Mouse (Mus musculus): ENCODE data around the gene Sept8. TPM values are rescaled to one million over a fixed set of nuclear protein-coding genes. Genes with fewer than 3 reads are reported as not detected.

Gene Sept8
- polyA plus RNA-seq, 1 experiment from 2014 or later, result 16.5 TPM

DNA sequence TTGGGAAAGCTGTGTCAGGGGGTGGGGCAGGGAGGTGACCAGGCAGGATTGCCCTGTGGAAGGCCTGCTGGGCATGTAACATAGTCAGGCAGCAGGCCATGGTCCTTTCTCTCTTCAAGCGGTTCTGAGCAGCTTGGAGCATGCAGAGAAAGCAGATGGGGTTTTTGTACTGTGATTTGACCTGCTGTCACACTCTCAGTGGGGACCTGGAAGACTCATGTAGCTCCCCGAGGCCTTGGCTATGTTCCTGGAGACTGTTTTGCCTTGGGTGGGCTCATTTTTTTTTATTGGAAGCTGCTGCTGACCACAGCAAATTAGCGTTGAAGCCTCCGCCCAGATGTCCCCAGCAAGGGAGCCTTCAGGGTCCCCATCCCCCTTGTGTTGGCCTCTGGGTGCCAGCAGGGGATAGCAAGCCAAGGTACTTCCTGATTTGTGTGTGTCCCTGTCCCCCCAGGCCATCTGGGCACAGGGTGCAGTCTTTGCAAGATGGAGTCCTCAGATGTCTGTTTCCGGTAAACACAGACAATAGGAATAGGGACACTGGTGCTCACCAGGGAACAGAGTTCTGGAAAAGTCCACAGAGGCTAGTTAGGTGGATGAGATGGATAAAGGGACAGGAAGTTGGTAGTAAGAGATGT is 13.9 kb upstream of the Sept8 start:
- H3K4me3 ChIP-seq (ENCODE audit: low read depth, low read length), result no peak overlapping the region
- no peak for ATAC-seq (ENCODE audit: low read depth)
- 66% methylated on average over 5 of the region's 5 CpGs for WGBS (ENCODE audit: insufficient replicate concordance)

DNA sequence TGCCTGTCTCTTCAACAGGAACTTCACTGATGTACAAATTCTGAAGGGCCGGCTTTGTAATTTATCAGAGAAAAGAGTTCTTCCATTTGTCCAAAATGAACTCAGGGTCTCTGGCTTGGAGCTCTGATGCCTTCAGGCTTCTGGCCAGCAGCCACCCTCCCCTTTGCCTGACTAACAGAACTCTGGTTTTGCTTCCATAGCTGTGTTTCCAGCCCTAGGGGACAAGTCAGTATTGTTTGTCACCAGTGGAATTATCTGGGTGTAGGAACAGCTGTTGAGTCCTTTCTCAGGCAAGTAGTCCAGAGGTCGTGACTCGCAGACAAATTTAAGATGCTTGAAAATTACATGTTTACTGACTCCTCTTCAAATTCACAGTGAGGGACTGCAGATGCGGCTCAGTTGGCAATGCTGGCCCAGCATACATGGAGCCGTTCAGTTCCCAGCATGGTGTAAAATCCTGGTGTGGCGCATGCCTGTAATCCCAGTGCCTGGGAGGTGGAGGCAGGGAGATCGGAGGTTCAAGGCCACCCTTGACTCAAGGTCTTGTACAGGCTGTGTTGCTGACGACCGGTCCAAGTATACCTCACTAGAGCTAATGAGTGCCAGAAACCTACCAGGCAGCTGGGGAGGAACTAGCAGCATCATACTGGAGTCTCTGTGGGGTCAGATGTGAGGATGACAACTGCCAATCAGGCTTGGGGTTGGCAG is 11.8 kb upstream of the Sept8 start:
- no peaks in the 10 kb centered on the region for H3K9me3 ChIP-seq (replicated peaks; ENCODE audit: control insufficient read depth, low read length)
- no peaks in the 10 kb centered on the region for H3K4me1 ChIP-seq (ENCODE audit: control insufficient read depth, low read depth, low read length)
- 81% methylated on average over 9 of the region's 9 CpGs for WGBS (ENCODE audit: insufficient replicate concordance)
- H3K4me3 ChIP-seq (ENCODE audit: low read depth, low read length), result no peak overlapping the region
- no peak overlapping the region for H3K27ac ChIP-seq (ENCODE audit: low read length)
- no peak overlapping the region for H3K4me2 ChIP-seq (ENCODE audit: low read depth, low read length)
- no peaks in the 10 kb centered on the region for H3K36me3 ChIP-seq (ENCODE audit: control insufficient read depth, insufficient read depth)
- no peaks in the 10 kb centered on the region for H3K27me3 ChIP-seq (ENCODE audit: control insufficient read depth, insufficient read depth, low read depth, low read length)
- no peak for ATAC-seq (ENCODE audit: low read depth)
- no peak overlapping the region for H3K9ac ChIP-seq (ENCODE audit: low read depth, low read length)

More for the DNA sequence above, 13.9 kb upstream of the Sept8 start:
- no peak overlapping the region for H3K27ac ChIP-seq (ENCODE audit: low read length)
- no peaks in the 10 kb centered on the region for H3K27me3 ChIP-seq (ENCODE audit: control insufficient read depth, insufficient read depth, low read depth, low read length)
- no peaks in the 10 kb centered on the region for H3K9me3 ChIP-seq (replicated peaks; ENCODE audit: control insufficient read depth, low read length)
- H3K4me1 ChIP-seq (ENCODE audit: control insufficient read depth, low read depth, low read length), result no peaks in the 10 kb centered on the region; the same call in 1 of the 2 replicates
- no peak overlapping the region for H3K4me2 ChIP-seq (ENCODE audit: low read depth, low read length)
- no peaks in the 10 kb centered on the region for H3K36me3 ChIP-seq (ENCODE audit: control insufficient read depth, insufficient read depth)
- no peak overlapping the region for H3K9ac ChIP-seq (ENCODE audit: low read depth, low read length)

DNA sequence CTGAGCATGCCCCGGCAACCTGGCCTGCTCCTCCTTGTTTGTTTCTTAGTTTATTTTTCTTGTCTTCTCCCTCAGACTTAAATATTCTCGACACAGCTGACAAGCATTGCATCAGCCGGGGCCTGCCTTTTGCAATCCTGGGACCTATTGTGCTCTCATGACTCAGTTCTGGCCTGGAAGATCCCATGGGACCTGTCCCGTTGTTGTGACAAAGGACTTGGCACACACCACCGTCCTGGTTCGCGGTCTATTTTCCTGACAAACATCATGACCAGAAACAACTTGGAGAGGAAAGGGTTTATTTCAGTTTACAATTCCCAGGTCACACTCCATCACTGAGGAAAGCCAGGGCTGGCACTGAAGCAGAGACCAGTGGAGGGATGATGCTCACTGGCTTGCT is 10.9 kb upstream of the Sept8 start:
- H3K9ac ChIP-seq (ENCODE audit: low read depth, low read length), result no peak overlapping the region
- H3K27ac ChIP-seq (ENCODE audit: low read length), result no peak overlapping the region
- no peaks in the 10 kb centered on the region for H3K27me3 ChIP-seq (ENCODE audit: control insufficient read depth, insufficient read depth, low read depth, low read length)
- H3K4me1 ChIP-seq (ENCODE audit: control insufficient read depth, low read depth, low read length), result no peaks in the 10 kb centered on the region
- ATAC-seq (ENCODE audit: low read depth), result no peak
- no peak overlapping the region for H3K4me3 ChIP-seq (ENCODE audit: low read depth, low read length)
- no peaks in the 10 kb centered on the region for H3K36me3 ChIP-seq (ENCODE audit: control insufficient read depth, insufficient read depth)
- no peaks in the 10 kb centered on the region for H3K9me3 ChIP-seq (replicated peaks; ENCODE audit: control insufficient read depth, low read length)
- no peak overlapping the region for H3K4me2 ChIP-seq (ENCODE audit: low read depth, low read length)
- WGBS (ENCODE audit: insufficient replicate concordance), result 63% methylated on average over 7 of the region's 7 CpGs

DNA sequence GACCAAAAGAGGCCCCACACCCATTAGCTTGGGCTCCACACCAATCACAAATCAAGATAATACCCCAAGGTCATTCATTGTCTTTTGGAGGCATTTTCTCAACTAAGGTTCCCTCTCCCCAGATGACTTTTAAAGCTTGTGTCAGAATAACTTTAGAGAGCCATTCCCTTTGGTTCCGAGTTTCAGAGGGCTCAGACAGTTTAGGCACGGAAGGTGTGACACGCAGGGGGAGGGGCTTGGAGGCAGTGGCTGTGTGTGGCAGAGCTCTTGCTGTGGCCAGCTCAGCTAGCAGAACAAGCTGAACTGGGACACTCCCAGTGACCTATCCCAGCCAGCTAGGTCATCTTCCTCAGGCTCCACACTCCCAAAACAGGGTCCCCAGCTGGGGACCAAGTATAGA is 10.5 kb upstream of the Sept8 start:
- no peak overlapping the region for H3K4me3 ChIP-seq (ENCODE audit: low read depth, low read length)
- no peaks in the 10 kb centered on the region for H3K27me3 ChIP-seq (ENCODE audit: control insufficient read depth, insufficient read depth, low read depth, low read length)
- H3K27ac ChIP-seq (ENCODE audit: low read length), result no peak overlapping the region
- H3K9ac ChIP-seq (ENCODE audit: low read depth, low read length), result no peak overlapping the region
- no peak for ATAC-seq (ENCODE audit: low read depth)
- H3K9me3 ChIP-seq (replicated peaks; ENCODE audit: control insufficient read depth, low read length), result no peaks in the 10 kb centered on the region
- no peaks in the 10 kb centered on the region for H3K4me1 ChIP-seq (ENCODE audit: control insufficient read depth, low read depth, low read length)
- H3K36me3 ChIP-seq (ENCODE audit: control insufficient read depth, insufficient read depth), result no peaks in the 10 kb centered on the region
- H3K4me2 ChIP-seq (ENCODE audit: low read depth, low read length), result no peak overlapping the region
- 43% methylated on average over 3 of the region's 3 CpGs for WGBS (ENCODE audit: insufficient replicate concordance)

DNA sequence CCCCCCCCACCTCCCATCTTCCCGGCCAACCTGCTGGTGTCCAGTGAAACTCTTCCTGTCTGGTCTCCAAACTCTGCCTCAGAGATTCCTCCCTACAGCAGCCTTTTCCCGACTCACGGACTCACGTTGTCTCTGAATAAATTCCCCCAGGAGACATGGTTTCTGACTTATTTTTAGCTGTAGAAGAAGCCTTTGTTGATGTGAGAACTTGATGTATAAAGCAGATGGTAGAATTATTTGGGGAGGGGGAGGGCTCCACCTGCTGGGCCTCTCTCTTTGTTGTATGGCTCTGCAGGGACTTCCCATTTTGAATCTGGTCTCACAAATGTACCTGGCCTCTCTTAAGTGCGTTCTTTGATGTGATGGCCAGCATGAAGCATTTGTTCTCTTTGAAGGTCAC is 8.7 kb upstream of the Sept8 start:
- H3K4me3 ChIP-seq (ENCODE audit: low read depth, low read length), result no peak overlapping the region
- 61% methylated on average over 5 of the region's 5 CpGs for WGBS (ENCODE audit: insufficient replicate concordance)

DNA sequence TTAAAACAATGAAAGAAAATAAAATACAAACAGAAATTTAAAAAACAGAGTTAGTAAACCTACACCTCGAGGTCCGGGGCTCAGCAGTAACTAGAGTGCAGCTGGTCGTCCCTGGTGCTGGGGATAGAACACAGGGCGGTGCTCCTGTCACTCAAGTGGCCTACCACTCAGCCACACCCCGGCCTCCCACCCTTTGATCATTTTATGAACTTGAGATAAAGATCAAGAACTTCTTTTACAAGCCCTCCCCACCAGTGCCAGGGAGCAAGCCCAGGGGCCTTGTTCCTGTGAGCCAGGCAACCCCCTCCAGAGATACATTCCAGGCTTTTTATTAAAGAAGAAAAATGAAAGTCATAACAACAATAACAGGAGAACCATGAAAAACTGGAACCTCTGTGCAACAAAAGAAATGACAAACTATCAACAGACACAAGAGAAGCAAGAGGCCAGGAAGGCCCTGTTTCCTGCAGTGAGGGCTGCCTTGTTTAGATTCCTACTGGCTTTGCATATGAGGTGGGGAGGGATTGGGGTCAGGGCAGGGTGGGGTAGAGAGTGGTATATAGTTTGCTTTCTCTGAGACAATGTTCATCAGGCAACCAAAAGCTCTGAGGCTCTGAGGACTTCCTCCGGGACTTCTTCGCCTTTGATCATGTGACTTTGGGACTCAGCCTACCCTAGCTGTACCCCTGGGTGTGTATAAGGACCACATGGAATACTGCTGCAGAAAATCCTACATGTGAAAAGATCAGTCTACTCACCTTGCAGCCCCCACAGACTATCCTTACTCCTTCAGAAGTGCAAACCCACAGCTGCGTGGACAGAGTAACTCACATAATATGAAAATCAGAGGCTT is 2.1 kb upstream of the Sept8 start:
- Histone ChIP-seq H3K27me3 (ENCODE audit: control insufficient read depth, insufficient read depth, low read depth, low read length) (no peaks in the 10 kb centered on the region), H3K9me3 (replicated peaks; ENCODE audit: control insufficient read depth, low read length) (no peaks in the 10 kb centered on the region), H3K9ac (ENCODE audit: low read depth, low read length) (no peak overlapping the region), H3K4me1 (ENCODE audit: control insufficient read depth, low read depth, low read length) (peaks cover 38% of the 10 kb centered on the region), H3K4me2 (ENCODE audit: low read depth, low read length) (no peak overlapping the region), H3K4me3 (ENCODE audit: low read depth, low read length) (no peak overlapping the region), H3K36me3 (ENCODE audit: control insufficient read depth, insufficient read depth) (no peaks in the 10 kb centered on the region), H3K27ac (ENCODE audit: low read length) (peak overlapping the region; percentile 68)
- peak; percentile 25 for ATAC-seq (ENCODE audit: low read depth)
- WGBS (ENCODE audit: insufficient replicate concordance), result 18% methylated on average over 8 of the region's 8 CpGs

More for the DNA sequence above, 8.7 kb upstream of the Sept8 start:
- Histone ChIP-seq H3K9ac (ENCODE audit: low read depth, low read length) (no peak overlapping the region), H3K4me2 (ENCODE audit: low read depth, low read length) (no peak overlapping the region), H3K9me3 (replicated peaks; ENCODE audit: control insufficient read depth, low read length) (no peaks in the 10 kb centered on the region), H3K27me3 (ENCODE audit: control insufficient read depth, insufficient read depth, low read depth, low read length) (no peaks in the 10 kb centered on the region), H3K36me3 (ENCODE audit: control insufficient read depth, insufficient read depth) (no peaks in the 10 kb centered on the region), H3K27ac (ENCODE audit: low read length) (no peak overlapping the region), H3K4me1 (ENCODE audit: control insufficient read depth, low read depth, low read length) (no peaks in the 10 kb centered on the region)
- no peak for ATAC-seq (ENCODE audit: low read depth)

DNA sequence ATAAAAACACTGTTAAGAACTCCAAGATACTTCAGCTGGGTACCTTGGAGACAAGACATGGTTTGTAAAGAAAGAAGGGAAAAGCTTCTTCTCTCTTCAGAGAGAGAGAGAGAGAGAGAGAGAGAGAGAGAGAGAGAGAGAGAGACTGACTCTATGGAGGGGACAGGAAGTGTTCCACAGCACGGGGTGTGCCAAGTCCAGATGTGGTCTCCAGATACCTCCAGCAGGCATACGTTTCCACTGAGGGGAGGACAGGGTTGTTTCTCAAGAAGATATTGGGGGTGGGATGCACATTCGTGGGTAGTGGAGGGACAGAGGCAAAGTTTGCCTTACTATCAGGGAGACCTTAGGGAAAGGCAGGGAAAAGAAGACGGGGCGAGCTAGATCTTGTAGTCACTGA is 298 bp upstream of the Sept8 start:
- Histone ChIP-seq H3K27ac (ENCODE audit: low read length) (peak overlapping the region; percentile 89), H3K9ac (ENCODE audit: low read depth, low read length) (peak overlapping the region; percentile 90), H3K4me1 (ENCODE audit: control insufficient read depth, low read depth, low read length) (peaks cover 53% of the 10 kb centered on the region), H3K36me3 (ENCODE audit: control insufficient read depth, insufficient read depth) (no peaks in the 10 kb centered on the region), H3K4me3 (ENCODE audit: low read depth, low read length) (peak overlapping the region; percentile 84), H3K27me3 (ENCODE audit: control insufficient read depth, insufficient read depth, low read depth, low read length) (no peaks in the 10 kb centered on the region), H3K9me3 (replicated peaks; ENCODE audit: control insufficient read depth, low read length) (no peaks in the 10 kb centered on the region), H3K4me2 (ENCODE audit: low read depth, low read length) (peak overlapping the region; percentile 95)
- ATAC-seq (ENCODE audit: low read depth), result peak; percentile 31
- WGBS (ENCODE audit: insufficient replicate concordance), result 20% methylated on average over 5 of the region's 5 CpGs

DNA sequence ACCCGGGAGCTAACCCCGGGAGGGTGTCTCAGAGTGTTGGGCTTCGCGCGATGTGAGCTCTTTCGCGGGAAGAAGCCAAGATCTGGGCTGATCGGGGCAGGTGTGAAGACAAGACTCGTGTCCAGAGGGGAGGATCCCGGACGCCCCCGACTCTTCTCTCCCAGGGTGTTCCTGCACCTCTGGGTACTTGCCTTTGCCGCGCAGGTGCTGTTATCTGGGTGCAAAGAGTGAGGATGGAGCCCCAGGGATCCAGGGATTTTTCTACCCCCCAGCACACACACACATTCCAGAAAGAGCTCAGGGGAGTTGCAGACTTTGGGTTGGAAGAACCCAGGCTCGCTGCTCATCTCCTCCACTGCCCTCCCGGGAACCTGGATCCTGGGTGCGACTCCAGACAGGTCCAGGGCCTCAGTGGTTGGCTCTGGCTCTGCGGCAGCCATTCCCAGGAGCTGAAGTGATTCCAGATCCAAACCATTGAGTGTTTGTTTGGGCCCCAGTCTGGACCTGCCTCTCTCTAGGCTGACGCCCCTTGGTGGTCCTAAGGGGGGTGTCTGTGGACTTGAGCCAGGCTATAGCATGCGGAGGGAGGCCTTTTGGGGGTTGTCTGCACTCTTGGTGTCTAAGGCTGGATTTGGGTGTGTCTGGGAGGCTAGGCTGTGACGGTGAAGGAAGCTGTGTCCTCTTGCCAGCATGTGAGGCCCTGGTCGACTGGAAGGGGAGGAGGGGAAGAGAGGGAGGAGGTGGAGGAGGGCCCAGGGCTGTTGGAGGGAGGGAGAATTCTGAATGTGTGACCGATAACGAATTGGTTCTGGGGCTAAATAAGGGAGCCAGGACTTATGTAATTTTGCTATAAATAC is 1.3 kb downstream of the Sept8 start:
- Histone ChIP-seq H3K9ac (ENCODE audit: low read depth, low read length) (peak overlapping the region; percentile 90), H3K27ac (ENCODE audit: low read length) (peak overlapping the region; percentile 89), H3K4me1 (ENCODE audit: control insufficient read depth, low read depth, low read length) (peaks cover 58% of the 10 kb centered on the region), H3K27me3 (ENCODE audit: control insufficient read depth, insufficient read depth, low read depth, low read length) (no peaks in the 10 kb centered on the region), H3K36me3 (ENCODE audit: control insufficient read depth, insufficient read depth) (no peaks in the 10 kb centered on the region), H3K4me3 (ENCODE audit: low read depth, low read length) (peak overlapping the region; percentile 84), H3K9me3 (replicated peaks; ENCODE audit: control insufficient read depth, low read length) (no peaks in the 10 kb centered on the region), H3K4me2 (ENCODE audit: low read depth, low read length) (peak overlapping the region; percentile 95)
- ATAC-seq (ENCODE audit: low read depth), result peak; percentile 79
- 4% methylated on average over 24 of the region's 24 CpGs for WGBS (ENCODE audit: insufficient replicate concordance)

All from liver, embryonic 16.5 days (tissue).